Mouse (Mus musculus) intestine, embryonic 15.5 days (tissue): ENCODE data around the gene Map3k7. TPM values are rescaled to one million over a fixed set of nuclear protein-coding genes. Genes with fewer than 3 reads are reported as not detected.
"Not testable (repeated sequence)": the region's sequence is repeated elsewhere in the genome, so short reads cannot be mapped to it uniquely, and the experiment has no call there.

Source experiments
- ATAC-seq: fragments of 200-750 bp; cut with Nextera tagmentation; 2 replicates; pipeline ENCODE4 v1.8.0; 2017; ENCODE audit warnings: moderate TSS enrichment, moderate library complexity
- H3K27ac ChIP-seq: fragments of 300-500 bp; sonication (generic); 2 replicates; pipeline ENCODE4 v1.5.1; 2015; ENCODE audit warnings: mild to moderate bottlenecking, inconsistent platforms
- H3K27me3 ChIP-seq: fragments of 300-500 bp; sonication (generic); replicated peaks from 2 replicates; pipeline ENCODE4 v1.6.1; 2015; ENCODE audit warnings: inconsistent platforms
- H3K36me3 ChIP-seq: fragments of 300-500 bp; sonication (generic); 2 replicates; pipeline ENCODE4 v1.6.1; 2015; ENCODE audit warnings: inconsistent platforms
- H3K4me1 ChIP-seq: fragments of 300-500 bp; sonication (generic); replicated peaks from 2 replicates; pipeline ENCODE4 v1.6.1; 2015; ENCODE audit warnings: inconsistent platforms
- H3K4me2 ChIP-seq: fragments of 300-500 bp; sonication (generic); replicated peaks from 2 replicates; pipeline ENCODE4 v1.6.1; 2015; ENCODE audit warnings: mild to moderate bottlenecking, inconsistent platforms
- H3K4me3 ChIP-seq: fragments of 300-500 bp; sonication (generic); replicated peaks from 2 replicates; pipeline ENCODE4 v1.5.1; 2015; ENCODE audit warnings: inconsistent platforms
- H3K9ac ChIP-seq: fragments of 300-500 bp; sonication (generic); 2 replicates; pipeline ENCODE4 v1.6.1; 2015; ENCODE audit warnings: inconsistent platforms
- H3K9me3 ChIP-seq: fragments of 300-500 bp; sonication (generic); 2 replicates; pipeline ENCODE4 v1.6.1; 2016; ENCODE audit warnings: inconsistent platforms
- WGBS: fragments of 180-500 bp; shearing (Covaris S2); methylation state at CpG from one replicate; pipeline ENCODE4 v1.1.7; 2015; 5-methylcytosine and 5-hydroxymethylcytosine counted together
- polyA plus RNA-seq: library from polyadenylated mRNA; unstranded; fragments of >200 nt; fragmentation: Nextera tagmentation; extraction: Ambion mirVana; gene quantifications from 2 replicates; pipeline ENCODE4 v1.2.1, GENCODE M21; 2015

Map3k7 gene
- polyA plus RNA-seq, 1 experiment from 2014 or later = 23.0 TPM

DNA sequence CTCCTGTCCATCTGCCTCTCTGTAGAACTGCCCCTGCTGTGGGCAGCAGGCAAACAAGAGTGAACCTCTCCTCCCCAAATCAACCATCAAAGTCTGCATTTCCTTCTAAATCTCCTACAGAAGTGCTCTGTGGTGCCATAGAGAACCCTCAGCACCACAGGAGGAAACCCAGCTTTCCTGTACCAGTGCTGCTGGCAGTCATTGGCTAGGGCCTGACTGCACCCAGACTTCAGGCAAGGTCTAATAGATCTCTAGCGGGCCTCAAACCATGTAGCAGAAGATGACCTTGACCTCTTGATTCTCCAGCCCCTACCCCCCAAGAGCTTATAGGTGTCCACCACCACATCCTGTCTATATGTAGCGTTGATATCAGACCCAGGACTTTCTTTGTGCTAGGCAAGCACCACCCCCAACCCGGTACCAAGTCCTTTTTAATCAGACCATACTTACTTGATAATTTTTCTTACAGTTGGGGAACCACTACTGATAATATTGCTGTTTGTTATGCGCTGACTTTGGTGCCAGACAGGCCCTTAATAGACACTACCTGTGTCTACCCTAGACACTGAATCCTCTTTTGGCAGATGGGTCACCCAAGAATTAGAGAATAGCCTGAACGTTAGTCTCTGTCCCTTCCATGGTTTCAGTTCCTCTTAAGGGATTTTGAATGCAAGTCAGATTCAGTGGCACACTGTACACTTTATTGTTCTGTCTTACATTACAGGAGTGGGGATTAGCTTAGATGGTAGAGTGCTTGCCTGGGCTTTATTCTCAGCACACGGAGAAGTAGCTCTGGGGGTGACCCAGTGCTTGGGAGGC lies 41.1 kb downstream of the Map3k7 start:
- H3K27me3 ChIP-seq = no peaks in the 10 kb centered on the region

DNA sequence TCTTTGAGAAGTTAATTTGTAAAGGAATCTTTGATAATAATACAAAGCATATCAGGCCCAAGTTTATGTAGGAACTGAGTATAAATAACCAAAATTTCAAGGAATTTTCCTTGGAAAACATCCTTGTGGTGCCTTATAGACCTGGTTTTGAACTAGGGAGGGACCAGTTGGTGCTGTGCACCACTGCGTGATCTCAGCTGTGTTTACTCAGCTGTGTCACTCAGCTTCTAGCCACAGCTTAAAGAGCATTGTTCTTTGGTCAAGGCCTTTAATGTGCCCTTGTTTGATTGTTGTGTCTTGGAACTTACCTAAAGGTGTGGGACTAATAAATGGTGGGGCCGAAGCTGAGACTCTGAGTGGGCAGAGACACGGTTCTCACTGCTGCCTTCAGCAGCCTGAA lies 43.3 kb downstream of the Map3k7 start:
- no peaks in the 10 kb centered on the region for H3K27me3 ChIP-seq
- no peak overlapping the region for H3K4me2 ChIP-seq
- no peak overlapping the region for H3K4me3 ChIP-seq
- no peaks in the 10 kb centered on the region for H3K9me3 ChIP-seq
- H3K27ac ChIP-seq = no peak overlapping the region
- H3K9ac ChIP-seq = no peak overlapping the region
- H3K4me1 ChIP-seq = no peaks in the 10 kb centered on the region
- 0 out of 2 replicates have a peak, but pooled peaks cover 6% of the 10 kb centered on the region for H3K36me3 ChIP-seq
- WGBS = 61% methylated on average over 3 of the region's 3 CpGs
- ATAC-seq = no peak

More for the DNA sequence above, 41.1 kb downstream of the Map3k7 start:
- H3K9ac ChIP-seq = no peak overlapping the region
- H3K4me3 ChIP-seq = no peak overlapping the region
- H3K9me3 ChIP-seq = no peaks in the 10 kb centered on the region
- WGBS = 92% methylated on average over 6 of the region's 6 CpGs
- no peak overlapping the region for H3K27ac ChIP-seq
- no peak for ATAC-seq
- 0 out of 2 replicates have a peak, but pooled peaks cover 2% of the 10 kb centered on the region for H3K36me3 ChIP-seq
- no peaks in the 10 kb centered on the region for H3K4me1 ChIP-seq
- H3K4me2 ChIP-seq = no peak overlapping the region

DNA sequence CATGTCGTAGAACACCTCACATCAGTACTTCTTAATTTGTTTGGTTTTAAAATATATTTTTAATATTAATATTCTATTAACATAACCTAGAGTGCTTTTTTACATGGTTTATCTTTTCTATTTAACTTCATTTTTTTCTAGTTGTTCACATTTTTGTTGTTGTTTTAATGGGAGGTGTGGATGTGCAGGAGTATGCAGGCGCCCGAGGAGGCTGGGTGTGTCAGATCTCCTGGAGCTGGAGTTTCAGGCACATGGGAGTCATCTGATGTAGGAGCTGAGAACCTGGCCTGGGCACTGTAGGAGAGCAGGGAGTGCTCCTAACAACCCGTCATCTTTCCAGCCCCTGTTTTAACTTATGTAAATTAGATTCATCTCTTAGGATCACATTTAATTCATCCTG lies 44.2 kb downstream of the Map3k7 start:
- Histone ChIP-seq H3K27me3 (no peaks in the 10 kb centered on the region), H3K36me3 (0 out of 2 replicates have a peak, but pooled peaks cover 6% of the 10 kb centered on the region)
- 82% methylated on average over 4 of the region's 4 CpGs for WGBS

DNA sequence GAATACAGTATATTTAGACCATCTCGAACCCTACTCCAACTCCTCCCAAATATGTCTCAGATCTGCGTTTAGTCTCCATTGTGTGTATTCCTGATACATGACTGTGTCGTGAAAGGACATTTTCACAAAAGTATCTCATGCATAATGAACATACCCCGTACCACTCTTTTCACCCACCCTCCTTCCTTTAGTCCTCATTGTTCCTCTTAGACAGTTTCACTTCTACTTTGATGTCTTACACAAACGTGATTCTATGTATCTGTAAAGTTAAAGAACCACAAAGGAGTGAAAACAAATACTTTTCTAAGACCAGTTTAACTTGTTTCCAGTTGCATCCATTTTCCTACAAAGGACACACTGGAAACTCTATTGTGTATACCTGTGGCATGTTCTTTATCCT lies 46.9 kb downstream of the Map3k7 start:
- Histone ChIP-seq H3K27me3 (no peaks in the 10 kb centered on the region), H3K4me2 (no peak overlapping the region), H3K4me3 (no peak overlapping the region), H3K9me3 (no peaks in the 10 kb centered on the region), H3K27ac (no peak overlapping the region), H3K9ac (no peak overlapping the region), H3K4me1 (no peaks in the 10 kb centered on the region), H3K36me3 (0 out of 2 replicates have a peak, but pooled peaks cover 4% of the 10 kb centered on the region)
- ATAC-seq = no peak
- 83% methylated on average over 5 of the region's 5 CpGs for WGBS

More for the DNA sequence above, 44.2 kb downstream of the Map3k7 start:
- Histone ChIP-seq H3K4me3 (no peak overlapping the region), H3K9me3 (no peaks in the 10 kb centered on the region), H3K9ac (no peak overlapping the region), H3K27ac (no peak overlapping the region), H3K4me1 (no peaks in the 10 kb centered on the region), H3K4me2 (no peak overlapping the region)
- ATAC-seq = no peak

DNA sequence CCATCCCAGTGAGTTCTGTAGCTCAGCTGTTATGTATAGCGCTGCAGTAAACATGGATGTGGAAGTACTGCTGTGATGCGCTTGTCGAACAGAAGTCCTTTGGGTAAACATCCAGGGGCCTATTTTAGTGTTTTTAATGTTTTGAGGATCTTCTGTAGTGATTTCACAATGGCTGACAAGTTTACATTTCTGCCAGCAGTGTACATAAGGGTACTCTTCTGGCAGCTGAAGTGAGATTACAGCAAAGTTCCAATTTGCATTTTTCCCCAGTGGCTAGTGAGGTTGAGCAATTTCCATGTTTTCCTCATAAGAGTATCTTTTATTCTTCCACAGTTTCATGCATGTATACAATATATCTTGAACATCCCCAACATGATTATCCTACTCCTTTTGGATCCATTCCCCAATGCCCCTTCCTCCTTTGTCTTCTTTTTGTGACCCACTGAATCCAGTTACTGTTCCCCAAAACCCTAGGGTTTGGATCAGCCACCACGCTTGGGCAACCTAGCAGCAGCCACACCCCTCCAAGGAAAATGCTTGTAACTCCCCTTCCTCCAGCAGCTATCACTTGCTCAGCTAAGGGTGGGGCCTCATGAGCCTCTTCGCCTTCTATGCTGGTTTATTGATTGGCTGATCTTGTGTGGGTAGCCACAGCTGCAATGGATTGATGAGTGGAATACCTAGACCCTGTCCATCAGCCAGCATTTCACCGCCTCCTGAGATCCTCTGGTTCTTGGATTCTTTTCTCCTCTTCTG lies 47.5 kb downstream of the Map3k7 start:
- 0 out of 2 replicates have a peak, but pooled peaks cover 6% of the 10 kb centered on the region for H3K36me3 ChIP-seq
- H3K27ac ChIP-seq = no peak overlapping the region

DNA sequence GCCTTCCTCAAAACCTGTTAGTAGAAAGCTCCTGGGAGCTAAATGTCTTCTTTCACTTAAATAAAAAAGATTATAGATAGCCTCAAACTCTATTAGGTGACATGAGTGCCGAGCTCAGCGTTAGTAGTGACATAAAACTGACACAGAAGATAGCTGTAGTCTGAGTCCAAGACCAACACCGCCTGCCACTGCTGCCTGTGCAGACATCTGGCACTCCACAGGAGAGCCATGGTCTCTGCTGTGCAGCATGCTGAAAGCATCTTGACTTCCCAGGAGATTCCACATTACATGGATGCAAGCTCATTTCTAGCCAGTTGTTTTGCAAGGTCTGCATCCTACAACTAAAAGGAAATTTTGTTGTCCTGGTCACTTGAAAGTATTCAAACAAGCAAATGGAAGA lies 57.2 kb downstream of the Map3k7 start:
- Histone ChIP-seq H3K27ac (no peak overlapping the region), H3K4me3 (no peak overlapping the region), H3K4me1 (no peaks in the 10 kb centered on the region), H3K4me2 (no peak overlapping the region), H3K36me3 (peaks cover 4% of the 10 kb centered on the region; the same call in 1 of the 2 replicates), H3K27me3 (no peaks in the 10 kb centered on the region), H3K9ac (no peak overlapping the region), H3K9me3 (no peaks in the 10 kb centered on the region)
- no peak for ATAC-seq
- 81% methylated on average over 3 of the region's 3 CpGs for WGBS

More for the DNA sequence above, 47.5 kb downstream of the Map3k7 start:
- no peaks in the 10 kb centered on the region for H3K9me3 ChIP-seq
- H3K4me2 ChIP-seq = no peak overlapping the region
- no peak overlapping the region for H3K4me3 ChIP-seq
- no peaks in the 10 kb centered on the region for H3K27me3 ChIP-seq
- WGBS = 89% methylated on average over 6 of the region's 6 CpGs
- H3K4me1 ChIP-seq = no peaks in the 10 kb centered on the region
- ATAC-seq = no peak
- no peak overlapping the region for H3K9ac ChIP-seq

DNA sequence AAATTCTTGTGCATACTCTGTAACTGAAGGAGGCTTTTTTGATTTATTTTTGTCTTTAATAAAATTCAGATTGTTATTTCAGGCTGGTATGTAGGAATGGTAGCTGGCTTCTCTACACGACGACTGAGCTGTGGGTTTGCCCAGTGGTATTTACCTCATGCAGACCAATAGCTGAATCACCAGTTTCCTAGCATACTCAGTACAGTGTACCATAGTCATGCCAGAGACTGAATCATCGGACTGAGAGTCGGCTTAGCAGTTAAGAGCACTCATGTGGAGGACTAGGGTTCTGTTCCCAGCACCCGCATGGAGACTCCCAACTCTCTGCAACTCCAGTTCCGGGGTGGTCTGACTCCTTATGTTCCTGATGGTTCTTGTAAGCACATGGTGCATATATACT lies 58.4 kb downstream of the Map3k7 start:
- no peak overlapping the region for H3K27ac ChIP-seq
- no peaks in the 10 kb centered on the region; the same call in 1 of the 2 replicates for H3K36me3 ChIP-seq
- no peaks in the 10 kb centered on the region for H3K27me3 ChIP-seq
- WGBS = 93% methylated on average over 6 of the region's 6 CpGs
- no peaks in the 10 kb centered on the region for H3K4me1 ChIP-seq
- H3K4me3 ChIP-seq = no peak overlapping the region
- no peaks in the 10 kb centered on the region for H3K9me3 ChIP-seq
- no peak overlapping the region for H3K4me2 ChIP-seq
- no peak overlapping the region for H3K9ac ChIP-seq
- ATAC-seq = no peak

DNA sequence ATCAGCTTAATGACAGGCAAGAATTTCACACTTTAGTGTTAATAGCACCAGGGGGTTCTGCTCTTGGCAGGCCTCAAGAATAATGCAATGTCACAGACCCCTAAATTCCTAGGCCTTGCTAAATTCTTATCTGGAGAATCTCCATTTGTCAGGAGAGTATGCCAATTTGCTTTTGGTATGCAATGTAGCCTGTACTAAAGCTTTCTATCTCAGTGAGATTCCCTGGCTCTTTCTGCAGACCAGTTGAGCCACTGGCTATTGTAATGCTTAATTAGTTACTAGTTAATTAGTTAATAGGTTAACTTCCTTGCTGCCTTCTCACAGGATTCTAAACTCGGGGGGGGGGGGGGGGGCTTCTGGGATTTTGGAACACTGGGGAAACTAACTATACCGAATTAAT lies 60.3 kb downstream of the Map3k7 start:
- H3K4me1 ChIP-seq, H3K27me3 ChIP-seq, H3K4me2 ChIP-seq, H3K27ac ChIP-seq, H3K36me3 ChIP-seq, ATAC-seq, H3K9ac ChIP-seq, H3K9me3 ChIP-seq, H3K4me3 ChIP-seq: not testable (repeated sequence)
- 75% methylated on average over 2 of the region's 2 CpGs for WGBS

DNA sequence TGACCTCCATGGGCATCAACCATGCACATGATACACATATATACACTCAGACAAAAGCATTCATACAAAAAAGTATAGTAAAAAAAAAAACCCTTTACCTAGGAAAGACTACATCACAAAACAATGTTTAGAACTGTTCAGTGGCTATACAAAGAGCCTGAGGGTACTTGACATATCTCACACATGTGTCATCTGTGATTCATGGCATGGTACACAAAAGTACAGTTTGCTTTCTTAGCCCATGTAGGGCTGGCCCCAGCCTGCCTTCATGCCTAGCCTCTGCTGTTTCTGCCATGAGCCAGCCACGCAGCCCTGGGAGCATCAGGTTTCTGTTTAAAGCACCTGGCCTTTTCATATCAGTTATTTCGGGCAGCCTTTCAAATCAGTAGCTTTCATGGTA lies 61.2 kb downstream of the Map3k7 start:
- Histone ChIP-seq H3K4me1 (no peaks in the 10 kb centered on the region), H3K27me3 (no peaks in the 10 kb centered on the region), H3K4me2 (no peak overlapping the region), H3K27ac (no peak overlapping the region), H3K9me3 (no peaks in the 10 kb centered on the region), H3K4me3 (no peak overlapping the region), H3K36me3 (no peaks in the 10 kb centered on the region; the same call in 1 of the 2 replicates), H3K9ac (no peak overlapping the region)
- ATAC-seq = no peak
- 81% methylated on average over 2 of the region's 2 CpGs for WGBS

DNA sequence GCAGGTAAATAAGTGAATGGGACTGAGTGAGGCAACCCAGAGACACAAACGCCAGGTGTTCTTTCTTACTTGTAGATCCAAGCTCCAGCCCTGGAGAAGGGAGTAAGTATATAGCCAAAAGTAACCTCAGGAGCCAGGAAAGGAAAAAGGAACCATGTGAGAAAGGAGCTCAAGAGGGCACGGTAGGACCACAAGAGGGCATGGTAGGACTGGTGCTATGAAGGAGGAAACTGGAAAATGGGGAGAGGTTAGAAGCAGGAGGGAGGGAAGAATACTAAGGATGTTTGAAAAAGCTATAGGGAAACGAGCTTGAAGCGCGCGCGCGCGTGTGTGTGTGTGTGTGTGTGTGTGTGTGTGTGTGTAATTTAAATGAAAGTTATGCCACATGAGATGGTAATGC lies 63.2 kb downstream of the Map3k7 start:
- Histone ChIP-seq H3K36me3 (no peaks in the 10 kb centered on the region), H3K27me3 (no peaks in the 10 kb centered on the region), H3K4me1 (no peaks in the 10 kb centered on the region), H3K4me3 (no peak overlapping the region), H3K27ac (no peak overlapping the region), H3K9ac (no peak overlapping the region), H3K4me2 (no peak overlapping the region), H3K9me3 (no peaks in the 10 kb centered on the region)
- 93% methylated on average over 9 of the region's 9 CpGs for WGBS
- ATAC-seq = no peak

DNA sequence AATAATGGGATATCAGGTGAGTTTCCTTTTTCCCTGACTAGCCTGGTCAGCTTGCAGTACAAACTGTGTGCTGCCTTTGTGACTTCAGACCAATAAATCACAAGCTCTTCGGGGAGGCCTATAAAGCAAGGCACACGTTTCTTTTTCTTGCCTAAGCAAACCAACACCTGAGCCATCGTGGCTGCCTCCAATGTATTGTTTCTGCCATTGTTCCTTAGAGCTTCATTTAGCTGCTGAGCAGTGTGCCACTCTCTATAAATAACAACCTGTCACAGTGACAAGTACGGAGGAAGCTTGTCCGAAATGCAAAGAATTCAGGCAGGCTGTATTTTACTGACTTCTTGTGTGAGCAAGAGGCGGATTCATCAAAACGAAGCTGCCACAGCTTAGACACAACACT lies 73.4 kb downstream of the Map3k7 start:
- H3K36me3 ChIP-seq = no peaks in the 10 kb centered on the region
- H3K9ac ChIP-seq = no peak overlapping the region
- no peaks in the 10 kb centered on the region for H3K27me3 ChIP-seq
- no peak overlapping the region for H3K4me3 ChIP-seq
- no peak for ATAC-seq
- no peak overlapping the region for H3K27ac ChIP-seq
- 50% methylated on average over 7 of the region's 7 CpGs for WGBS
- no peak overlapping the region for H3K4me2 ChIP-seq
- H3K4me1 ChIP-seq = no peaks in the 10 kb centered on the region
- no peaks in the 10 kb centered on the region for H3K9me3 ChIP-seq

DNA sequence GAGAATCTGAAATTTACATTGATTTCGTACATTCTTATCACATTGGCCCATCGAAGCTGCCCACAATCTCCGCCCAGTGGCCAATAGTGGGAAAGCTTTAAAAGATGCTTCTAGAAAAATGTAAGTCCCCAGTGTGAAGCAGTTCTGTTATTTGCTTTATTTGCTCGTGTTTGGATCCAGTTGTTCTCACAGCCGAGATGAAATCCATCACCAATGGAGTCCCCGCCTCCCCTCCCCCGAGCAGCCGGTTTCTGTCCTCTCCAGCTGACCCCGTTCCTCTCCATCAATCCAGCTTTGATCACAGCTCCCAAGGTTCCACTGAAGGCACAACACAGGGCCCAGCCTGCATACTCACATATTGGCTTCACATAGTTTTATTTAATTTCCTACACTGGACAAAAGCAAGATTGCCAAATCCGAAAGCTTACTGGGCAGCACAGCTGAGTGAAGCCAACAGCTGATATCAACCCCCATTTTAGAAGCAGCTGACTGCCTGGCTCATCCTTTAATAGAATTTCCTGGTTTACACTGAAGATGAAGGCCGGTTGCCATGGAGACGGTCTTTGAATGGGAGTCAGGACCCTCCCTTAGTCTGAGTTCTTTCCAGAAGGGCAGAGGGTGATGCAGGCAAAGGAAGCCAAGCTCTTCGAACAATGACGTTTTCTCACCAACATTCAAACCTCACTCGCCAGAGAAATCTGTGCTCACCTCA lies 78.0 kb downstream of the Map3k7 start:
- Histone ChIP-seq H3K9me3 (no peaks in the 10 kb centered on the region), H3K27me3 (no peaks in the 10 kb centered on the region), H3K27ac (no peak overlapping the region), H3K4me1 (no peaks in the 10 kb centered on the region), H3K4me3 (no peak overlapping the region), H3K36me3 (no peaks in the 10 kb centered on the region), H3K9ac (no peak overlapping the region), H3K4me2 (no peak overlapping the region)
- WGBS = 66% methylated on average over 15 of the region's 15 CpGs
- ATAC-seq = no peak; the same call in 1 of the 2 replicates
